Mouse (Mus musculus): ENCODE measurements around the gene Ppan.

DNA sequence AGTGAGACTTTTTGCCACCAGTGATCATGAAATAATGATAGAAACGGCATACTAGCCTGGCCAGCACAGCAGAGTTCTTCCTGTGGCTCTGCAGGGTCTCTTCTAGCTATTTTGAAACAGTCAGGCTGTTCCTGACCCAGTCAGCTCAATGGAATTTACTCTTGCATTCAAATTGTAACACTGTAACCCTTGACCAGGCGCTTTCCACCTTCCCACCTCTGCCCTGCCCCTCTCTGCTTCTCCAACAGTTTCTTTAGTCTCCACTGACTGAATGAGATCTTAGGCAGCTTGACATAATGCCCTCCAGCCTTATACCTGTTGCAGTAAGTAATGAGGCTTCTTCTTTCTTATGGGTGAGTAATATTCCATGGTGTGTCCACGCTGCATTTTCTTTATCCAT is 21.1 kb upstream of the Ppan start:
- no peak for TF ChIP-seq CTCF (IDR thresholded peaks at IDR 0.05; ENCODE audit: borderline replicate concordance, insufficient read depth, low read depth, low read length)
- no peak for TF ChIP-seq POLR2A (IDR thresholded peaks at IDR 0.05; ENCODE audit: borderline replicate concordance, insufficient read depth, low read length)

All from cerebellum, adult 2 months (tissue).